Mouse (Mus musculus) left cerebral cortex, postnatal 25 days (tissue): ENCODE data around the gene Gm10591. TPM values are rescaled to one million over a fixed set of nuclear protein-coding genes. Genes with fewer than 3 reads are reported as not detected.
"Not testable (repeated sequence)": the region's sequence is repeated elsewhere in the genome, so short reads cannot be mapped to it uniquely, and the experiment has no call there.

Experiments
- DNase-seq, 2 experiments: peaks; one replicate each; pipeline ENCODE4 v3.0.0; 2022; ENCODE audit warnings: low spot score in 2 of 2, mixed read lengths in 1 of 2
- intact Hi-C: fragments of 180-260 bp; cut with DNase I; formaldehyde crosslinking; loops from one replicate; pipeline ENCODE4 v1.15.1; 2025
- total RNA-seq, 2 experiments: library from RNA; stranded (reverse); gene quantifications; 2 replicates each; pipeline ENCODE4 v1.2.3; 2021

Gene Gm10591
- not detected for total RNA-seq

GRCm38 (mm10) chr4:42611895-42612294 lies at the start of gene Gm10591:
Gene Gm10591, plus strand, starts transcription at chr4:42612195.
- intact Hi-C loops, DNase-seq: not testable (repeated sequence)

GRCm38 (mm10) chr4:42629419-42629818 lies 17.4 kb downstream of the Gm10591 start, which contains the start of gene Gm2564:
Gene Gm2564, plus strand, starts transcription at chr4:42629719.
- intact Hi-C loops, DNase-seq: not testable (repeated sequence)

GRCm38 (mm10) chr4:42654951-42655350 lies 43.0 kb downstream of the Gm10591 start, which contains the start of gene Ccl27b:
Gene Ccl27b, plus strand, starts transcription at chr4:42655251.
- DNase-seq, intact Hi-C loops: not testable (repeated sequence)

- intact Hi-C loops, DNase-seq: not testable (repeated sequence)
These were observed 49.8 kb downstream of the Gm10591 start, which contains the start of gene Il11ra2 for GRCm38 (mm10) chr4:42661793-42662192. Gene Il11ra2, minus strand, starts transcription at chr4:42661893.

Other genes starting within 250 kb of the Gm10591 start
- gene Gm21586, start 172.8 kb upstream of the Gm10591 start, total RNA-seq = not detected
- 1 to 10 TPM; 7.2 to 7.8 TPM for gene Gm2163, start 145.4 kb upstream of the Gm10591 start, total RNA-seq
- gene Fam205a2, start 84.0 kb upstream of the Gm10591 start, total RNA-seq = not detected
- 10 to 100 TPM; 11.4 to 14.2 TPM for gene Gm2564, start 17.5 kb downstream of the Gm10591 start, total RNA-seq
- gene Ccl27b, start 43.1 kb downstream of the Gm10591 start, total RNA-seq = 1 to 10 TPM; 2.6 to 7.9 TPM
- gene Il11ra2, start 49.7 kb downstream of the Gm10591 start, total RNA-seq = under 1 TPM in 1 of 2 experiments, not detected in 1; 0.48 TPM
- gene 4930578G10Rik, start 123.3 kb downstream of the Gm10591 start, total RNA-seq = 1 to 10 TPM; 1.6 to 3.5 TPM
- under 1 TPM in 1 of 2 experiments, not detected in 1; 0.57 TPM for gene Ccl19, start 144.4 kb downstream of the Gm10591 start, total RNA-seq
- not detected for gene Ccl21a, start 161.8 kb downstream of the Gm10591 start, total RNA-seq
- under 1 TPM in 1 of 2 experiments, not detected in 1; 0.37 TPM for gene Fam205a1, start 241.7 kb downstream of the Gm10591 start, total RNA-seq
- 1 to 10 TPM; 1.9 to 2.3 TPM for gene Gm12394, start 244.6 kb downstream of the Gm10591 start, total RNA-seq